Mouse (Mus musculus): ENCODE results near the gene Tbc1d14.

Gene Tbc1d14

GRCm38 (mm10) chr5:36553886-36554285 lies 39.2 kb downstream of the Tbc1d14 start:
- DNase-seq (ENCODE audit: low spot score in 2 of 2) = no peak

GRCm38 (mm10) chr5:36553056-36553606 lies 39.9 kb downstream of the Tbc1d14 start:
- no peak for DNase-seq (ENCODE audit: low spot score in 2 of 2)

GRCm38 (mm10) chr5:36552391-36552790 lies 40.7 kb downstream of the Tbc1d14 start:
- no peak for DNase-seq (ENCODE audit: low spot score in 2 of 2)

GRCm38 (mm10) chr5:36549243-36549642 lies 43.8 kb downstream of the Tbc1d14 start:
- DNase-seq (ENCODE audit: low spot score in 2 of 2) = no peak

GRCm38 (mm10) chr5:36544765-36545164 lies 48.3 kb downstream of the Tbc1d14 start:
- DNase-seq (ENCODE audit: low spot score in 2 of 2) = no peak

- no peak for DNase-seq (ENCODE audit: low spot score in 2 of 2)
These were observed 52.1 kb downstream of the Tbc1d14 start for GRCm38 (mm10) chr5:36540928-36541327.

- peak; percentile 40 to 52 for DNase-seq (ENCODE audit: low spot score in 2 of 2)
These were observed 54.4 kb downstream of the Tbc1d14 start for GRCm38 (mm10) chr5:36538576-36539187.

- DNase-seq (ENCODE audit: low spot score in 2 of 2) = no peak
These were observed 56.7 kb downstream of the Tbc1d14 start for GRCm38 (mm10) chr5:36536424-36536823.

- no peak for DNase-seq (ENCODE audit: low spot score in 2 of 2)
These were observed 57.5 kb downstream of the Tbc1d14 start for GRCm38 (mm10) chr5:36535438-36536176.

GRCm38 (mm10) chr5:36534455-36535030 lies 58.5 kb downstream of the Tbc1d14 start:
- DNase-seq (ENCODE audit: low spot score in 2 of 2) = no peak

GRCm38 (mm10) chr5:36530129-36530751 lies 62.8 kb downstream of the Tbc1d14 start:
- peak; percentile 78 to 87 for DNase-seq (ENCODE audit: low spot score in 2 of 2)

- no peak for DNase-seq (ENCODE audit: low spot score in 2 of 2)
These were observed 63.4 kb downstream of the Tbc1d14 start for GRCm38 (mm10) chr5:36529698-36530097.

GRCm38 (mm10) chr5:36526921-36527320 lies 66.2 kb downstream of the Tbc1d14 start:
- no peak for DNase-seq (ENCODE audit: low spot score in 2 of 2)

GRCm38 (mm10) chr5:36526274-36526673 lies 66.8 kb downstream of the Tbc1d14 start:
- DNase-seq (ENCODE audit: low spot score in 2 of 2) = no peak

GRCm38 (mm10) chr5:36525216-36525615 lies 67.9 kb downstream of the Tbc1d14 start:
- DNase-seq (ENCODE audit: low spot score in 2 of 2) = no peak

- DNase-seq (ENCODE audit: low spot score in 2 of 2) = no peak
These were observed 69.8 kb downstream of the Tbc1d14 start for GRCm38 (mm10) chr5:36523219-36523703.

- no peak for DNase-seq (ENCODE audit: low spot score in 2 of 2)
These were observed 70.3 kb downstream of the Tbc1d14 start for GRCm38 (mm10) chr5:36522782-36523181.

- no peak for DNase-seq (ENCODE audit: low spot score in 2 of 2)
These were observed 73.3 kb downstream of the Tbc1d14 start for GRCm38 (mm10) chr5:36519751-36520150.

- no peak for DNase-seq (ENCODE audit: low spot score in 2 of 2)
These were observed 75.5 kb downstream of the Tbc1d14 start for GRCm38 (mm10) chr5:36517596-36517995.

- DNase-seq (ENCODE audit: low spot score in 2 of 2) = no peak
These were observed 77.5 kb downstream of the Tbc1d14 start for GRCm38 (mm10) chr5:36515558-36515957.

GRCm38 (mm10) chr5:36515126-36515525 lies 78.0 kb downstream of the Tbc1d14 start:
- DNase-seq (ENCODE audit: low spot score in 2 of 2) = no peak

- no peak for DNase-seq (ENCODE audit: low spot score in 2 of 2)
These were observed 82.1 kb downstream of the Tbc1d14 start for GRCm38 (mm10) chr5:36510956-36511355.
